Mouse (Mus musculus): Measurements from ENCODE around the gene Snx30. TPM values are rescaled to one million over a fixed set of nuclear protein-coding genes. Genes with fewer than 3 reads are reported as not detected.

Snx30 gene
- polyA plus RNA-seq, 1 experiment: 6.1 TPM

DNA sequence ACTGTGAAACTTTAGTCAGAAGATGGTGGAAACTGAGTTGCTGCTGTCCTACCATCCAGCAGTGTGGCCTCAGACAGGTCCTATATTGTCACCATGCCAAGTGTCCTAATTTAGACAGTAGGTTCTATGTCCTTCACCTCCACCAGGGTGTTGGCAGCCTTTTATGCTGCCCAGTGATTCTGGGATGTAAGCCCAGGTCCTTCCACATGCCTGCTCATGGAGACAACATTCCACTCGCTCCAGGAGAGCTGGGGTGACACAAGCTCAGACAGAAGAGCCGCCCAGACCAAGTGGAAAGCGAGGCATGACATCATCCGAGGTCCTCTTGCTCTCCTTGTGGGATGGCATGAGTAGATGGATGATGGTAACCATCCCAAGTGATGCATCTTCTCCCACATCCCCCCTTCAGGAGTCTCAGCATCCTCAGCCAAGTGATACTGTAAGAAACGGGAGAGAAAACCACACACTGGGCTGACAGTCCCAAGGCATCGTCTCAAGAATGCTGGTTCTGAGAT lies 84.5 kb downstream of the Snx30 start:
- Histone ChIP-seq H3K4me3 (ENCODE audit: control insufficient read depth, insufficient read depth, low read length) (no peak overlapping the region), H3K4me1 (replicated peaks; ENCODE audit: control insufficient read depth, insufficient read depth, low read length) (peaks cover 35% of the 10 kb centered on the region), H3K27ac (ENCODE audit: control insufficient read depth, insufficient read depth, low read length) (no peak overlapping the region), H3K27me3 (ENCODE audit: control insufficient read depth, insufficient read depth, low read length) (no peaks in the 10 kb centered on the region), H3K36me3 (ENCODE audit: control insufficient read depth, insufficient read depth, low read length) (no peaks in the 10 kb centered on the region)
- 97% methylated on average over 6 of the region's 6 CpGs for WGBS
- DNase-seq: no peak
- TF ChIP-seq POLR2A (IDR thresholded peaks at IDR 0.05; ENCODE audit: control insufficient read depth, extremely low read depth, insufficient read depth, low read length, poor library complexity) (no peak), CTCF (IDR thresholded peaks at IDR 0.05; ENCODE audit: borderline replicate concordance, control insufficient read depth, extremely low read depth, insufficient read depth, low read length, poor library complexity) (no peak)

DNA sequence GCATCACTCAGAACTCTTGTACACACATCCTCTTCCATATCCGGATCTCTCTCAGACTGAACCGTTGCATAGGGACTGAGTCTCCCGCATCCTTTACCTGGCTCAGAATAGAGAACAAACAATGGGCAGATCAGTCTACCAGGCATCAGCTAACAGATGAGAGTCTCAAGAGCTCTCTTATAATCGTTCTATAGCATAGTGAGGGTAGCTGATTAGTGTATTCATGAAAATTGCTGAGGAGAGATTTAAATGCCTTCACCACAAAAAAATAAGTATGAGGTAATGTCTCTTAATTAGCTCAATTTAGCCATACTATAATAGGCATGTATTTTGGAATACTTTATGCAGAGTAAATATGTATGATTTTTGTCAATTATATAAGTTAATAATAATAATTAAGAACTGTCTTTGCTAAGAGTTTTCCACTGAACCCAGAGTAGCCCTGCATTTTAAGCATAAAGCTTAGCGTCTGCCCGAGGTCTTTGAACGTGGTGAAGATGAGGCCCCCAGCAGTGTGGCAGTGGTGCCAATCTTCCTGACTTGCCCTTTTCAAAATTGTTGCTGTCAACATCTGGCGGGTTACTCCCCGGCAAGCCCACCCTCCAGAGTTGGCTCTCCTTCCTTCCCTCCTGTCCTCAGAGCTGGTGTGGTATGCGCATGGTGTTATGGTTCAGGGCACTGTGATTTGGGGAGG lies 86.2 kb downstream of the Snx30 start:
- Histone ChIP-seq H3K4me1 (replicated peaks; ENCODE audit: control insufficient read depth, insufficient read depth, low read length) (peaks cover 33% of the 10 kb centered on the region), H3K27ac (ENCODE audit: control insufficient read depth, insufficient read depth, low read length) (no peak overlapping the region), H3K36me3 (ENCODE audit: control insufficient read depth, insufficient read depth, low read length) (0 out of 2 replicates have a peak, but pooled peaks cover under 1% of the 10 kb centered on the region), H3K27me3 (ENCODE audit: control insufficient read depth, insufficient read depth, low read length) (no peaks in the 10 kb centered on the region), H3K4me3 (ENCODE audit: control insufficient read depth, insufficient read depth, low read length) (no peak overlapping the region)
- WGBS: 88% methylated on average over 10 of the region's 10 CpGs
- no peak for DNase-seq
- TF ChIP-seq CTCF (IDR thresholded peaks at IDR 0.05; ENCODE audit: borderline replicate concordance, control insufficient read depth, extremely low read depth, insufficient read depth, low read length, poor library complexity) (no peak), POLR2A (IDR thresholded peaks at IDR 0.05; ENCODE audit: control insufficient read depth, extremely low read depth, insufficient read depth, low read length, poor library complexity) (no peak)

GRCm38 (mm10) chr4:59892731-59893130 lies 87.1 kb downstream of the Snx30 start:
- Histone ChIP-seq H3K27me3 (ENCODE audit: control insufficient read depth, insufficient read depth, low read length) (no peaks in the 10 kb centered on the region), H3K27ac (ENCODE audit: control insufficient read depth, insufficient read depth, low read length) (no peak overlapping the region), H3K36me3 (ENCODE audit: control insufficient read depth, insufficient read depth, low read length) (0 out of 2 replicates have a peak, but pooled peaks cover 3% of the 10 kb centered on the region), H3K4me1 (replicated peaks; ENCODE audit: control insufficient read depth, insufficient read depth, low read length) (peaks cover 33% of the 10 kb centered on the region), H3K4me3 (ENCODE audit: control insufficient read depth, insufficient read depth, low read length) (no peak overlapping the region)
- 78% methylated on average over 5 of the region's 5 CpGs for WGBS
- DNase-seq: no peak
- TF ChIP-seq POLR2A (IDR thresholded peaks at IDR 0.05; ENCODE audit: control insufficient read depth, extremely low read depth, insufficient read depth, low read length, poor library complexity) (no peak), CTCF (IDR thresholded peaks at IDR 0.05; ENCODE audit: borderline replicate concordance, control insufficient read depth, extremely low read depth, insufficient read depth, low read length, poor library complexity) (no peak)

DNA sequence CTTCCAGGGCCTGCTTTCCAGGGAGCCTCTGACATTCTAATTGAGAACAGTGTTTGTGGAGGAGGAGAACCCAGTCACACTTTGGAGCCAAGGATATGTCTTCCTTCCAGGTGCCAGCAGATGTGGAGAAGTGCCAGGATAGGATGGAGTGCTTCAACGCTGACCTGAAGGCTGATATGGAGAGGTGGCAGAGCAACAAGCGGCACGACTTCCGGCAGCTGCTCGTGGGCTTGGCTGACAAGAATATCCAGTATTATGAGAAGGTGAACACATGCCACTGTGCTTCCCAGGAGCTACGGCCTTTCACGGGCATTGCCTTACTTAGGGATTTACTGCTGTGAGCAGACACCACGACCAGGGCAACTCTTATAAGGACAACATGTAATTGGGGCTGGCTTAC lies 88.8 kb downstream of the Snx30 start:
- 94% methylated on average over 8 of the region's 8 CpGs for WGBS
- Histone ChIP-seq H3K4me1 (replicated peaks; ENCODE audit: control insufficient read depth, insufficient read depth, low read length) (peaks cover 33% of the 10 kb centered on the region), H3K27me3 (ENCODE audit: control insufficient read depth, insufficient read depth, low read length) (no peaks in the 10 kb centered on the region)

GRCm38 (mm10) chr4:59894977-59895575 lies 89.4 kb downstream of the Snx30 start:
- no peak for TF ChIP-seq POLR2A (IDR thresholded peaks at IDR 0.05; ENCODE audit: control insufficient read depth, extremely low read depth, insufficient read depth, low read length, poor library complexity)
- TF ChIP-seq CTCF (IDR thresholded peaks at IDR 0.05; ENCODE audit: borderline replicate concordance, control insufficient read depth, extremely low read depth, insufficient read depth, low read length, poor library complexity): no peak
- Histone ChIP-seq H3K4me1 (replicated peaks; ENCODE audit: control insufficient read depth, insufficient read depth, low read length) (peaks cover 33% of the 10 kb centered on the region), H3K4me3 (ENCODE audit: control insufficient read depth, insufficient read depth, low read length) (no peak overlapping the region), H3K27me3 (ENCODE audit: control insufficient read depth, insufficient read depth, low read length) (no peaks in the 10 kb centered on the region), H3K36me3 (ENCODE audit: control insufficient read depth, insufficient read depth, low read length) (0 out of 2 replicates have a peak, but pooled peaks cover 3% of the 10 kb centered on the region), H3K27ac (ENCODE audit: control insufficient read depth, insufficient read depth, low read length) (no peak overlapping the region)
- no peak for DNase-seq
- 32% methylated on average over 3 of the region's 3 CpGs for WGBS

More for the DNA sequence above, 88.8 kb downstream of the Snx30 start:
- DNase-seq: no peak
- no peak overlapping the region for H3K27ac ChIP-seq (ENCODE audit: control insufficient read depth, insufficient read depth, low read length)
- H3K36me3 ChIP-seq (ENCODE audit: control insufficient read depth, insufficient read depth, low read length): 0 out of 2 replicates have a peak, but pooled peaks cover 3% of the 10 kb centered on the region
- TF ChIP-seq CTCF (IDR thresholded peaks at IDR 0.05; ENCODE audit: borderline replicate concordance, control insufficient read depth, extremely low read depth, insufficient read depth, low read length, poor library complexity): no peak
- no peak for TF ChIP-seq POLR2A (IDR thresholded peaks at IDR 0.05; ENCODE audit: control insufficient read depth, extremely low read depth, insufficient read depth, low read length, poor library complexity)
- no peak overlapping the region for H3K4me3 ChIP-seq (ENCODE audit: control insufficient read depth, insufficient read depth, low read length)

DNA sequence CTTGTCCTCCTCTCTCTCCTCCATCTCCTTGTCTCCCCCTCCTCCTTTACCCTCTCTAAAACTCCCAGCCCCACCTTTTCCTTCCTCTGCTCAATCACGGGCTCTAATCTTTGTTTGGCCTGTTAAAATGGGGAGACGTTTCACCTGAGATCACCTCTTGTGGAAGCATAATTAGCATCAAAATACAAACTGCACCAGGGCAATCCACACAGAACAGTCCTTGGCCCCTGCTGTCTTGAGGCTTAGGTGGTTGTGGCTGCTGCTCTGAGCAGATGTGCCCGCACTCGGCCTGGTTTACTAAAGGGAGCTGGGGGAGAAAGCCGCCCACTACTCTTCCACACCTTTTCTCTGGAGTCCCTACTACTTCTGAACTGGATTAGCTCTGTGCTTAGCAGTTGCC lies 90.4 kb downstream of the Snx30 start:
- no peaks in the 10 kb centered on the region for H3K27me3 ChIP-seq (ENCODE audit: control insufficient read depth, insufficient read depth, low read length)
- peaks cover 29% of the 10 kb centered on the region for H3K4me1 ChIP-seq (replicated peaks; ENCODE audit: control insufficient read depth, insufficient read depth, low read length)
- no peak for TF ChIP-seq POLR2A (IDR thresholded peaks at IDR 0.05; ENCODE audit: control insufficient read depth, extremely low read depth, insufficient read depth, low read length, poor library complexity)
- TF ChIP-seq CTCF (IDR thresholded peaks at IDR 0.05; ENCODE audit: borderline replicate concordance, control insufficient read depth, extremely low read depth, insufficient read depth, low read length, poor library complexity): no peak
- H3K4me3 ChIP-seq (ENCODE audit: control insufficient read depth, insufficient read depth, low read length): no peak overlapping the region
- H3K36me3 ChIP-seq (ENCODE audit: control insufficient read depth, insufficient read depth, low read length): 0 out of 2 replicates have a peak, but pooled peaks cover 3% of the 10 kb centered on the region
- H3K27ac ChIP-seq (ENCODE audit: control insufficient read depth, insufficient read depth, low read length): no peak overlapping the region
- WGBS: 80% methylated on average over 5 of the region's 5 CpGs
- no peak for DNase-seq
